Mouse (Mus musculus) Patski (cell line): Measurements from ENCODE around the gene Gm26920. TPM values are rescaled to one million over a fixed set of nuclear protein-coding genes. Genes with fewer than 3 reads are reported as not detected.

Source experiments
- ATAC-seq: fragments of 100-300 bp; one replicate; pipeline ENCODE4 v1.8.0; 2021
- CTCF ChIA-PET: fragments of 350-600 bp; sonication (Branson Sonifier 250); formaldehyde crosslinking; loops from one replicate; lab custom pipeline; 2022; ENCODE audit warnings: inconsistent platforms; lab: Charles Lee
- POLR2A ChIA-PET: fragments of 350-600 bp; sonication (Branson Sonifier 250); formaldehyde crosslinking; loops from one replicate; lab custom pipeline; 2022; ENCODE audit warnings: antibody characterized with exemption, inconsistent platforms; lab: Charles Lee
- DNase-seq: peaks from one replicate; pipeline ENCODE4 v3.0.0-alpha.2; 2011; ENCODE audit warnings: low read depth, low spot score
- H3K27me3 ChIP-seq: fragments of 371-371 bp; one replicate; pipeline ENCODE4 v1.5.1; 2021
- CTCF ChIP-seq: fragments of 100-300 bp; IDR thresholded peaks from one replicate; pipeline ENCODE4 v1.5.1; 2021
- in situ Hi-C: fragments of 300-500 bp; cut with MboI; formaldehyde crosslinking; loops from 3 replicates; pipeline ENCODE4 v1.11.1; 2018; ENCODE audit warnings: low pct_unique_long_range_greater_than_20kb, mixed read lengths
- polyA plus RNA-seq: library from polyadenylated mRNA; unstranded; gene quantifications from one replicate; pipeline ENCODE4 v1.2.3, GENCODE M21; 2021

Gene Gm26920
- polyA plus RNA-seq, 1 experiment from 2014 or later = 1.1 TPM

DNA sequence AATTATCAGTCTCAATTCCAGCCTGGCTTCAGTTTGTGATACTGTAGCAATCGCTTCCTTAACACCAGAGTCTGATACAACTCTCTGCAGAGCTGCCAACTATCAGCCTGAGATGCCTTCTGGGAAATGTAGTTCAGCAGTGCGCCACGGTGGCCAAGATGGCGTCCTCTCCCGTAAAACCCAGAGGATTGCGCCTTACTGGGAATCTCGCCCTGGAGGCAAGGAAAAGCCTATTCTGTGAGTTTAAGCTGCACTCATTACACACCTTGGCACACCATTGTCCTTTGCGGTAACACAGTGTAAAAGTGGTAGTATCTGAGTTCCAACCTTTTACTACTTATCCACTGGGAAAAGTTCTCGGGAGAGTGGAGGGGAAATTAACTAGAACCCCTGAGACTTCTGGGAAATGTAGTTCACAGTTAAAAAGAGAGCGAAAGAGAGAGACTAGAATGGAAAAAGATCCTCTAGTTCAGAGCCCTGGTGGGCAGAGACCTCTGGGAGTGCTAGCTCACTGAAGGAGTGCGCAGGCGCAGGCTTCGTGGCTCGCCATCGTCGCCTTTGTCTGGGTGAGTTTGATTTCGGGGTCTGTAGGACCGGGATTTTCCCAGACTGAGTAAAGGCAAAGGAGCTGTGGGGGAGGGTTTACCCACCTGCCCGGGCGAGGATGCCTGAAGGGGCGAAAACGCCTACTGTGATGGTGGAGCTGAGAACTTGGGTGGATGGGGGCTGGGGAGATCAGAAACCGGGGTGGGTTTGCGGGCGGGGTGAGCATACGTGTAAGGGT is 4.6 kb upstream of the Gm26920 start, which contains the start of gene Zfp260:
TSS of gene Zfp260 (plus strand) at position 132 of the 784 bp plus-strand sequence.
- TF ChIP-seq CTCF = peak; percentile 23
- ChIA-PET CTCF (interaction anchor here (0.9 to 2.1 kb wide), 4 partner anchors 9 to 114 kb away, joined by 3 to 5 read pairs (median 4); no protein-coding TSS in a partner anchor), POLR2A (interaction anchor here (0.7 to 1.6 kb wide), 4 partner anchors 27 to 74 kb away, joined by 3 to 4 read pairs (median 3); no protein-coding TSS in a partner anchor)
- in situ Hi-C loops = no loop called here
- DNase-seq (peak; percentile 90), ATAC-seq (peak; percentile 63)
- H3K27me3 ChIP-seq = no peaks in the 10 kb centered on the region

GRCm38 (mm10) chr7:30093918-30094415 is 3.8 kb upstream of the Gm26920 start:
- CTCF ChIA-PET = interaction anchor here (0.9 to 2.1 kb wide), 4 partner anchors 9 to 111 kb away, joined by 3 to 5 read pairs (median 4); no protein-coding TSS in a partner anchor
- no peak for TF ChIP-seq CTCF
- in situ Hi-C loops = no loop called here
- POLR2A ChIA-PET = no interaction called here
- no peak for DNase-seq
- no peak for ATAC-seq
- no peaks in the 10 kb centered on the region for H3K27me3 ChIP-seq

DNA sequence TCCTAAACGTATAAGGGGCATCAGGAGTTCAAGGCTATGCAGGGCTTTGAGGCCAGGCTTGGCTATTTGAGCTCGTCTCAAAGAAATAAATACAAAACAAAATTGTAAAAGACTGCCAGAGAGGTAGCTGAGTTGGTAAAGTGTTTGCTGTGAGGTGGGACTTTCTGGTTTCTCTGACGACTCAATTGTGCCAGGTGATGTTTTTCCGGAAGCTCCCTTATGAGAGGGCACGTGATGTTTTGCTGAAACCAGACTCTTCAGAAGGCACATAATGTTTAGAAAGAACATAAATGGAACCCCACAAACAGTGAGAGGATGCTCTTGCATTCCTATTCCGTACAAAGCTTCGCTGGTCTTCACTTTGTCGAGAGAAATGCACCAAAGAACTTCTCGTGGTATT is 2.5 kb upstream of the Gm26920 start:
- no peak for TF ChIP-seq CTCF
- in situ Hi-C loops = no loop called here
- no peak for ATAC-seq
- no peak for DNase-seq
- POLR2A ChIA-PET = no interaction called here
- H3K27me3 ChIP-seq = no peaks in the 10 kb centered on the region
- CTCF ChIA-PET = interaction anchor here (0.8 to 1.7 kb wide), 2 partner anchors 21 to 80 kb away, joined by 3 to 5 read pairs; no protein-coding TSS in a partner anchor

DNA sequence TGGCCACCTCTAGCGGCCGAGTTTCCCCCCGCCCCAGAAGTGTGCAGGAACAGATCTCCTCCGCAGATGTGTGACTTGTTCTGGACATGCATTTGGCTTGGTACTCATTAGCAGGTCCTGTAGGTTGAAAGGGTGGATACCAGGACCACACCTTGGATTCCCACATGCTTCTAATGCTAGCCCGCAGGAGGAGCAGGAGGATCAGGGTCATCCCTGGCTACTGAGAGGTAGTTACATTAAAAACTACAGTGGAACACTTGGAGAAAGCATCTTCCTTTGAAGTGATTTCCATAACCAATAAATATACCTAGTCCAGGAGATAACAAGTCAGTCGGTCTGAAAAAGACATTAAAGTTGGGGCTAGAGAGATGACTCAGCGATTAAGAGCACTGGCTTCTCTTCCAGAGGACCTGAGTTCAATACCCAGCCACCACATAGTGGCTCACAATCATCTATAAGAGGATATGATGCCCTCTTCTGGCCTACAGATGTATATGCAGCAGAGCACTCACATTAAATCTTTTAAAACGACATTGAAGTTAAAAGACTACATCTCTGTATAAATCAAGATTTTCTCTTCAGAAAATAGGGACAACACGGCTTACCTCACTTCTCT is 868 bp upstream of the Gm26920 start:
- TF ChIP-seq CTCF = peak; percentile 68
- no peak for DNase-seq
- CTCF ChIA-PET = interaction anchor here (2.0 kb wide), 1 partner anchor 78 kb away, joined by 6 read pairs; no protein-coding TSS in a partner anchor
- POLR2A ChIA-PET = interaction anchor here (0.9 kb wide), 1 partner anchor 31 kb away, joined by 3 read pairs; the partner anchor contains the start of gene Zfp382
- no peak for ATAC-seq
- H3K27me3 ChIP-seq = no peaks in the 10 kb centered on the region
- in situ Hi-C loops = no loop called here

GRCm38 (mm10) chr7:30089405-30089804 is 805 bp downstream of the Gm26920 start:
- no peak for TF ChIP-seq CTCF
- ATAC-seq (no peak), DNase-seq (no peak)
- POLR2A ChIA-PET = interaction anchor here (0.6 kb wide), 1 partner anchor 18 kb away, joined by 3 read pairs; no protein-coding TSS in a partner anchor
- no peaks in the 10 kb centered on the region for H3K27me3 ChIP-seq
- CTCF ChIA-PET = interaction anchor here (0.8 kb wide), 1 partner anchor 27 kb away, joined by 3 read pairs; no protein-coding TSS in a partner anchor
- in situ Hi-C loops = no loop called here

DNA sequence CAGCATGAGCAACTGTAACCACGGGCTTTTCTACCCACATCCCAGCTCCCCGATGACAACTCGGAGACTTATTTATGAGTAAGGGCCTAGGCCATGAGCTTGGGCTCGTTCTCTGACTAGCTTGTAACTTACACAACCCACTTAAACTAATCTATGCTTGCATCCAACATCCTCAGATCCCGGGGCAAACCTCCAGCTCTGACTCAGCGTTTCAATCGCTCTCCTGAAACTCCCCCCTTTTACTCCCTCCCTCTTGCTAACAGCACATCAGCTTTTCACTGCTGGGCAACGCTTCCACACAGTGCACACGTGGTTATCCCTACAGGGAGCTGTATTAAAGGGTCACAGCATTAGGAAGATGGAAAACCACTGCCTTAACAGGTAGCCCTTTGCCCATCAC is 3.7 kb downstream of the Gm26920 start:
- DNase-seq (no peak), ATAC-seq (no peak)
- in situ Hi-C loops = no loop called here
- ChIA-PET POLR2A (no interaction called here), CTCF (no interaction called here)
- H3K27me3 ChIP-seq = no peaks in the 10 kb centered on the region
- no peak for TF ChIP-seq CTCF

- no peak for TF ChIP-seq CTCF
- DNase-seq (no peak), ATAC-seq (peak; percentile 75)
- POLR2A ChIA-PET = interaction anchor here (0.8 to 1.0 kb wide), 2 partner anchors 73 to 77 kb away, joined by 3 read pairs; no protein-coding TSS in a partner anchor
- CTCF ChIA-PET = interaction anchor here (1.0 to 1.5 kb wide), 2 partner anchors 12 to 21 kb away, joined by 3 read pairs; no protein-coding TSS in a partner anchor
- in situ Hi-C loops = no loop called here
- no peaks in the 10 kb centered on the region for H3K27me3 ChIP-seq
Measured at GRCm38 (mm10) chr7:30072146-30073028, 17.8 kb downstream of the Gm26920 start, which contains the start of gene Zfp82. Gene Zfp82 (minus strand): TSS chr7:30072900.

GRCm38 (mm10) chr7:30064622-30065021 is 25.6 kb downstream of the Gm26920 start:
- CTCF ChIA-PET = interaction anchor here (0.7 to 0.9 kb wide), 2 partner anchors 42 to 83 kb away, joined by 3 read pairs; no protein-coding TSS in a partner anchor
- peak; percentile 41 for TF ChIP-seq CTCF
- ATAC-seq (no peak), DNase-seq (no peak)
- POLR2A ChIA-PET = no interaction called here
- H3K27me3 ChIP-seq = no peaks in the 10 kb centered on the region
- in situ Hi-C loops = no loop called here

DNA sequence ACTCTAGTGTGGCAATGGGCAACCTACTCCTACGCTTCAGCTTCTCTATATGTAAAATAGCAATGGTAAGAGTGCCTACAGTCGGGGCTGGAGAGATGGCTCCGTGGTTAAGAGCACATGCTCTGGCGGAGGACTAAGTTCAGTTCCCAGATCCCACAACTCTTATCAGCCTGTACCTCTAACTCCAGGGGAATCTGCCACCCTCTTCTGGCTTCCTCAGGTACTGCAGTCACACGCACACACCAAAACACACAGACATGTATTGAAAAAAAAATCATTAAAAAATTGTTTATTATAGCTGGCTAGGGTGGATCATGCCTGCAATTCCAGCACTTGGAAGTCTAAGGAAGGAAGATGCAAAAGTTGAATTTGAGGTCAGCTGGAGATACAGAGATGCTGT is 27.7 kb downstream of the Gm26920 start:
- no peaks in the 10 kb centered on the region for H3K27me3 ChIP-seq
- POLR2A ChIA-PET = interaction anchor here (0.7 kb wide), 1 partner anchor 100 kb away, joined by 3 read pairs; no protein-coding TSS in a partner anchor
- CTCF ChIA-PET = interaction anchor here (0.9 kb wide), 1 partner anchor 26 kb away, joined by 3 read pairs; no protein-coding TSS in a partner anchor
- DNase-seq (no peak), ATAC-seq (no peak)
- in situ Hi-C loops = no loop called here
- TF ChIP-seq CTCF = peak; percentile 66
